ENCODE assay signal across 8 mouse cellular contexts in the genomic region with DNA sequence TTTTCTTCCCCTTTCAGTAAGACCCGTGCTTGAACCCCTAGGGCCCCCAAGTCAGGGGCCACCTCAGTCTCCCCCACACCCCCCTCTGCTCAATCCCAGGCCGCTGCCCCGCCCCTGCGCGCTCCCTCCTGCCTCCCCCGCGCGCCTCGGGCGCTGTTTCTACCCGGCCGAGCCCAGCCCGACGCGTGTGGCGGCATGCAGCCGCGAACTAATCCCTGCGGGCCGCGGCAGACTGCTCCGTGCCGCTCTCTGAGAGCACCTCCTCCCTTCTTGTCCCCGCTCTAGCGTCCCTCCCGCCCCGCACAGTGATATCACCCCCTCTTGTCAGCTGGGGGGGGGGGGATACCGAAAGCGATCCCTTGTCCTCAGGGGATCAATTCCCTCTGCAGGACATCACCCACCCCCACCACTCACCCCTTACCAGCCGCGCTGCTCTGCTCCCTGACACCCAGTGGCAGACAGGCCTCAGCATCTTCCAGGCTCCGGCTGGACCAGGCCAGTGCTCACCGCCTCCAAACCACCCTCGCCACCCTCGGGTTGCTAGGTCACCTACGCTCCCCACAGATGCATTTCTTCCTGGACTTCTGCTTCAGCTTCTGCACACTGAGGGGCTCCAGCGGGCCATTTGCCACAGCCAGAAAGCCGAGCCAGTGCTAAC. TPM values are rescaled to one million over a fixed set of nuclear protein-coding genes. Genes with fewer than 3 reads are reported as not detected.
A peak's percentile ranks its signal among the peaks of the same experiment; 100 is the strongest.
DNase-seq lines count a peak whose midpoint lies in the region; ATAC-seq lines count a peak whose summit lies in the region.

No protein-coding gene starts in this region.

- no peak; the same call in none of the 2 replicates for ATAC-seq in kidney, embryonic 14.5 days (ENCODE audit: low FRiP score, low TSS enrichment)
- no peak for ATAC-seq in hindbrain, embryonic 12.5 days (ENCODE audit: low FRiP score)
- ATAC-seq in midbrain, embryonic 14.5 days (ENCODE audit: low FRiP score, low TSS enrichment) = 0 out of 2 replicates have a peak, but pooled peaks have one; percentile 29

- peak overlapping the region; percentile 25 for H3K4me3 ChIP-seq in kidney, embryonic 14.5 days (ENCODE audit: low read length)
- peak overlapping the region; percentile 24 for H3K4me3 ChIP-seq in hindbrain, embryonic 12.5 days
- H3K4me3 ChIP-seq in midbrain, embryonic 14.5 days (replicated peaks; ENCODE audit: low read depth, low read length) = peak overlapping the region; percentile 13; the same call in 1 of the 2 replicates

- H3K27me3 ChIP-seq in kidney, embryonic 14.5 days (ENCODE audit: control insufficient read depth, insufficient read depth, low read length) = peaks cover 96% of the 10 kb centered on the region
- H3K27me3 ChIP-seq in hindbrain, embryonic 12.5 days = peaks cover 100% of the 10 kb centered on the region
- peaks cover 68% of the 10 kb centered on the region for H3K27me3 ChIP-seq in midbrain, embryonic 14.5 days (ENCODE audit: control insufficient read depth, insufficient read depth, low read length)

- no peaks in the 10 kb centered on the region for H3K36me3 ChIP-seq in kidney, embryonic 14.5 days (ENCODE audit: control insufficient read depth, insufficient read depth, low read length)
- H3K36me3 ChIP-seq in hindbrain, embryonic 12.5 days = no peaks in the 10 kb centered on the region
- H3K36me3 ChIP-seq in midbrain, embryonic 14.5 days (ENCODE audit: control insufficient read depth, insufficient read depth, low read length) = no peaks in the 10 kb centered on the region

- peak overlapping the region; percentile 28; the same call in 1 of the 2 replicates for H3K9ac ChIP-seq in kidney, embryonic 14.5 days (ENCODE audit: low read depth, low read length)
- peak overlapping the region; percentile 46; the same call in 1 of the 2 replicates for H3K9ac ChIP-seq in hindbrain, embryonic 12.5 days
- H3K9ac ChIP-seq in midbrain, embryonic 14.5 days (replicated peaks; ENCODE audit: low read length) = no peak overlapping the region

- DNase-seq in kidney, adult 8-10 months = no peak
- DNase-seq in R1 (ENCODE audit: low read depth, low spot score) = peak; percentile 44
- DNase-seq in midbrain, embryonic 14.5 days = peak; percentile 81
- no peak for DNase-seq in layer of hippocampus, adult 9-10 months (ENCODE audit: low spot score)
- DNase-seq in frontal cortex, postnatal 36 days (ENCODE audit: low spot score in 2 of 2) = no peak
- DNase-seq in spleen, postnatal 14 days (ENCODE audit: low spot score in 2 of 2) = no peak

- no peak overlapping the region for H3K27ac ChIP-seq in kidney, embryonic 14.5 days (ENCODE audit: low read depth, low read length)
- no peak overlapping the region for H3K27ac ChIP-seq in hindbrain, embryonic 12.5 days
- no peak overlapping the region for H3K27ac ChIP-seq in midbrain, embryonic 14.5 days (replicated peaks; ENCODE audit: low read depth, low read length)

- H3K4me1 ChIP-seq in kidney, embryonic 14.5 days (ENCODE audit: control insufficient read depth, insufficient read depth, low read length) = peaks cover 16% of the 10 kb centered on the region
- H3K4me1 ChIP-seq in hindbrain, embryonic 12.5 days = peaks cover 46% of the 10 kb centered on the region
- H3K4me1 ChIP-seq in midbrain, embryonic 14.5 days (ENCODE audit: control insufficient read depth, insufficient read depth, low read length) = peaks cover 47% of the 10 kb centered on the region

- WGBS in kidney, embryonic 14.5 days = 2% methylated on average over 38 of the region's 38 CpGs
- WGBS in hindbrain, embryonic 12.5 days = under 1% methylated on average over 37 of the region's 38 CpGs
- WGBS in midbrain, embryonic 14.5 days = under 1% methylated on average over 35 of the region's 38 CpGs

- no peaks in the 10 kb centered on the region for H3K9me3 ChIP-seq in kidney, embryonic 14.5 days (ENCODE audit: control insufficient read depth, low read length)
- no peaks in the 10 kb centered on the region for H3K9me3 ChIP-seq in hindbrain, embryonic 12.5 days (replicated peaks)
- no peaks in the 10 kb centered on the region for H3K9me3 ChIP-seq in midbrain, embryonic 14.5 days (ENCODE audit: control insufficient read depth, low read length)

- H3K4me2 ChIP-seq in kidney, embryonic 14.5 days (replicated peaks; ENCODE audit: low read depth, low read length) = peak overlapping the region; percentile 40
- H3K4me2 ChIP-seq in hindbrain, embryonic 12.5 days (replicated peaks) = peak overlapping the region; percentile 48
- H3K4me2 ChIP-seq in midbrain, embryonic 14.5 days (ENCODE audit: low read length) = peak overlapping the region; percentile 52

RNA-seq across cellular contexts. Expression of a gene that starts 3.3 kb away (rescaled TPM):
- 0.70 and 0.91 TPM in 2 replicates for polyA plus RNA-seq in kidney, embryonic 14.5 days (2014; fragmentation: Nextera tagmentation; extraction: Ambion mirVana)
- 1.2 and 2.3 TPM in 2 replicates for polyA plus RNA-seq in hindbrain, embryonic 12.5 days (2016; fragmentation: Nextera tagmentation; extraction: Ambion mirVana)
- 0.11 and 0.36 TPM in 2 replicates for polyA plus RNA-seq in midbrain, embryonic 14.5 days (2014; fragmentation: Nextera tagmentation; extraction: Ambion mirVana)

RNA-seq across cellular contexts. Expression of a gene that starts 22.9 kb away (rescaled TPM):
- polyA plus RNA-seq in kidney, embryonic 14.5 days (2014; fragmentation: Nextera tagmentation; extraction: Ambion mirVana) = 3.1 and 3.4 TPM in 2 replicates
- 9.6 and 11.4 TPM in 2 replicates for polyA plus RNA-seq in hindbrain, embryonic 12.5 days (2016; fragmentation: Nextera tagmentation; extraction: Ambion mirVana)
- 2.7 TPM in 1 of 2 replicates, not detected in the other for polyA plus RNA-seq in midbrain, embryonic 14.5 days (2014; fragmentation: Nextera tagmentation; extraction: Ambion mirVana)

RNA-seq across cellular contexts. Expression of a gene that starts 45.6 kb away (rescaled TPM):
- polyA plus RNA-seq in kidney, embryonic 14.5 days (2014; fragmentation: Nextera tagmentation; extraction: Ambion mirVana) = 0.13 and 0.15 TPM in 2 replicates
- polyA plus RNA-seq in hindbrain, embryonic 12.5 days (2016; fragmentation: Nextera tagmentation; extraction: Ambion mirVana) = 0.21 and 0.38 TPM in 2 replicates
- polyA plus RNA-seq in midbrain, embryonic 14.5 days (2014; fragmentation: Nextera tagmentation; extraction: Ambion mirVana) = not detected in 2 replicates

Comparison
In these comparisons a context has a peak if more than half of its experiments do, and no peak if none do; other contexts are left out.
1. DNase-seq: peak in R1 (single experiment) and midbrain, embryonic 14.5 days (single experiment); none in kidney, adult 8-10 months (0 of 2), layer of hippocampus, adult 9-10 months (single experiment), frontal cortex, postnatal 36 days (0 of 2) and spleen, postnatal 14 days (0 of 2).
2. Peak in every context shown above with its lines, with median percentiles within 50 percentile points of each other: H3K4me2 ChIP-seq and H3K4me3 ChIP-seq.